Mouse (Mus musculus) left cerebral cortex, postnatal 14 days (tissue): ENCODE results near the gene Tbc1d9. TPM values are rescaled to one million over a fixed set of nuclear protein-coding genes. Genes with fewer than 3 reads are reported as not detected.

Source experiments
- DNase-seq, 2 experiments: peaks; one replicate each; pipeline ENCODE4 v3.0.0; 2021 to 2022; ENCODE audit warnings: low spot score in 2 of 2, mixed read lengths in 1 of 2
- intact Hi-C: fragments of 180-260 bp; cut with DNase I; formaldehyde crosslinking; loops from one replicate; pipeline ENCODE4 v1.15.1; 2025
- total RNA-seq, 2 experiments: library from RNA; stranded (reverse); gene quantifications; 2 replicates each; pipeline ENCODE4 v1.2.3; 2021

The Tbc1d9 gene
- total RNA-seq, 2 experiments from 2014 or later: 102 to 107 TPM

DNA sequence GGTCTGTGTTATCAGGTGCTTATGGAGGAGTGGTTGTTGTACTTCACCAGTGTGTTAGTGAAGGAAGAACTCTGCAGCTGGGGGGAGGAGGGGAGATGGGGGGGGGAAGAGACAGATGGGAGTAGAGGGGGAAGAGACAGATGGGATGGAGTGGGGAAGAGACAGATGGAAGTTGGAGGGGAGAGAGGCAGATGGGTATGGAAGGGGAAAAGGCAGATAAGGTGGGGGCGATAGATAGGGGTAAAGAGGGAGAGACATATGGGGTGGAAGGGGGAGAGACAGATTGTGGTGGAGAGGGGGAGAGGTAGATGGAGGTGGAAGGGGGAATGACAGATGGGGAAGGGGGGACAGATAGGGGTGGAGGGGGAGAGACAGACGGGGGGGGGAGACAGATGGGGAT is 11.6 kb downstream of the Tbc1d9 start:
- no peak for DNase-seq
- intact Hi-C loops: no loop called here

- intact Hi-C loops: no loop called here
- DNase-seq: no peak
These were observed 12.4 kb downstream of the Tbc1d9 start for GRCm38 (mm10) chr8:83177317-83178195.

GRCm38 (mm10) chr8:83178228-83178742 is 13.1 kb downstream of the Tbc1d9 start:
- DNase-seq: no peak
- intact Hi-C loops: no loop called here

DNA sequence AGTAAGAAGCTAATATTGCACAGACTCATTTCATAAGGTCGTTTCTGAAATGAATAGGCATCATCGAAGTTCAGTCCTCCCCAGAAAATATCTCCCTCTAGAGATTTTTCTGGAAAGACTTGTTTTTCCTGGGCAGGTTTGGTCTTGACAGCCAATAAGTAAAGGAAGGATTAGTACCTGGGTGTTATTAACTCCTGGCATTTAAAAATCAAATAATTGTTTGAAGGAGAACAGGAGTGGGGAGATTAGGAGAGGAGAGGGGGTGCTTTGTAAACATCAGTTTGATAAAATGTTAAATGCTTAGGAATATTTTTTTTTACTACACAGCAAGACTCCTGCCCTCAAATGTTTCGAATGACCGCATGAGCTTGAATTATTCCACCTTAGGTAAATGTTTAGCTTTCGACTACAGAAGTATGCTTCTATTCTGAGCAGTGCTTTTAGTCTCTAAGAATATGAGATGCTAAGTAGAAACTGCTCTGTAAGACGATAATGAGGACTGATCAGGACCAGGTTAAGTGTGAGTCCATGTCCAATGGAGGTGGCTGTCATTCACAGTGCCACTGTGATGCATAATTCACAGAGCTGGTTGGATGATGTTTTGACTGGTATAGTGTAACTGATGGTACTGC is 16.8 kb downstream of the Tbc1d9 start:
- intact Hi-C loops: no loop called here
- no peak for DNase-seq

DNA sequence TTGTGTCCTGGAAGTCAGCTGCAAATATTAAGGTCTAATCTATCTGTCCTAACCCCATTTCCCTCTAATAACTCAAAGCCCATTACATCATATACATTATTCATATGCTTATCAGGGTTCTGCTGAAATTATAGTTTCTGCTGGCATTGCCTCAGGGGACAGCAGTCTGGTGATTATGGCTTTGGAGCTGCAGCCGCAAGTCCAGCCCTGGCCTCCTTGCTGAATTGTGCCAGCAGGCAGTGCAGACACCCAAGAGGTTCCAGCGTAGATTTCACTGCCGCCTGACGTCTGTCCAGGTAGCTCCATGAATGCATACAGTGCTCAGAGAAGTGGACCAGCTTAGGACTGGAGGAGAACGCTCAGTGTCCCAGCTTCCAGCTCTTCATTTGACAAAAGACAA is 17.6 kb downstream of the Tbc1d9 start:
- intact Hi-C loops: no loop called here
- DNase-seq: no peak

DNA sequence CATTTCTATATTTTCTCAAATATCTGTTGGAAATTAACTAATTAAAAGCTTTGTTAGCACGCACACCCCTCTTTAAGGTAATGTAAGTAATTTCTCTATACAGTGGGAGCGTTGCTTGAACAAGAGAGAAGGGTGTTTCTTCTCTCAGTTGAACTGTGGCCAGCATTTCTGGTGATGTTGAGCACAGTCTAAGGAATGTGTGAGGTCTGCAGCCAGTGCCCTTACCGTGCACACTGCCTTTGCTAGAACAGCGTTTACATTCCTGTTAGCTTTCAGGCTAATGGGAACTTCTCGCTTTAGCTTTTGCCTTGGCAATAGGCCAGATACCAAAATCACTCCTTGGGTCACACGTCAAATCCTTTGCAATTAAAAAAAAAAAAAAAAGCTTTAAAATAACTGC is 21.2 kb downstream of the Tbc1d9 start:
- intact Hi-C loops: no loop called here
- no peak for DNase-seq

- no peak for DNase-seq
- intact Hi-C loops: no loop called here
These were observed 22.3 kb downstream of the Tbc1d9 start for GRCm38 (mm10) chr8:83187363-83187962.

- DNase-seq: no peak
- intact Hi-C loops: no loop called here
These were observed 24.5 kb downstream of the Tbc1d9 start for GRCm38 (mm10) chr8:83189538-83190095.

DNA sequence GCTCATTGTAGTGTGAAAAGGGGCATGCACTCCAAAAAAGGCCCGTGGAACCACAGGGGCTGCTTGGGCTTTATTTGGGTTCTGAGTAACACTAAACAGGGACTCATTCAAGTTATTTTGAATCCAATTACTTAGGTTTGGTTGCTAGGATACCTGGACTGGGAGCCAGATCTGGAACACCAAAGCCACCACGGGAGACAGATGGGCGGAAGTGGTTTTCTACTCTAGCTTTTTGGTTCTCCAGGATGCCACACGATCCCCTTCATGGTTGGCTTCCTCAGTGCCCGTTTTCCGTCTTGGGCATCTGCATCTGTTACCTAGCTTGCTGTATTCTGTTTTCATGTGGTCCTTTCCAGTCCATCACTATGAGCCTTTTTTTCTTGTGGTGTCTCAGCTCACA is 30.9 kb downstream of the Tbc1d9 start:
- intact Hi-C loops: no loop called here

DNA sequence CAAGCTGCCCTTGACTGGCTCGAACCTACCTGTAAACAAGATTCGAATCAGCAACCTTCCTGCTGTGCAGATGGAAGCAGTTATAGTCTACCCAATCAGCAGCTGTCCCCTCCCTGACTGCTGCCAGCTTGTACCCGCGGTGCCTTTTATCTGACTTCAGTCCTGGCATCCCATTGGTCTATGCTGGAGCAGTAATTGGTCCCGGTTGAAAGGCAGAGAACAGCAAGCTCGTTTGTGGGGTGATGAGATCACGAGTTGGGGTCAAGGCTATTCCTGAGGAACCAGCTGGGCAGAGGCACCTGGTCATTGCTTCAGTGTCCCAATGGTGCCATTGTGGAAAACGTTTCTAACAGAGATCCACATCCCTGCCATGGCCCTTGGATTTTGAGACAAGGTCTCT is 34.6 kb downstream of the Tbc1d9 start:
- intact Hi-C loops: no loop called here
- no peak for DNase-seq

More for the DNA sequence above, 30.9 kb downstream of the Tbc1d9 start:
- DNase-seq: peak; percentile 52 to 67

- intact Hi-C loops: no loop called here
- DNase-seq: peak; percentile 39 to 70
These were observed 35.3 kb downstream of the Tbc1d9 start for GRCm38 (mm10) chr8:83200191-83201177.

- no peak for DNase-seq
- intact Hi-C loops: no loop called here
These were observed 37.8 kb downstream of the Tbc1d9 start for GRCm38 (mm10) chr8:83202946-83203345.

DNA sequence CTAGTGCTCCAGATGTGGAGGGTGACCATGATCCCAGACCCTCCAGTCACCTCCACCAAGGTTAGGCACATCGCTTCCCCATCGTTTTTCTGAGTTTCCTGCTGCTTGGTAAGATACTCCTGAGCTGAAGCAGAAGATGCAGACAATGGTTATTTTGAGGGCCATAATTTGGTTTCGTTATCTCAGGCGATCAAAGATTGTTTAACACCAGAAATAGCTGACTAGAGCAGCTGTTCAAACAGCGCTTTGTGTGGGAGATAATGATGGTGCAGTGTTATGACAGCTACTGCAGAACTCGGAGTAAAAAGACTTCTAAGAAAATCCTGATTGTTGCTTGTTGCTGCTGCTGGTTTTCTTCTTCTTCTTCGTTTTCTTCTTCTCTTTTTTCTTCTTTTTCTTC is 40.8 kb downstream of the Tbc1d9 start:
- intact Hi-C loops: no loop called here
- peak; percentile 37 to 62 for DNase-seq

DNA sequence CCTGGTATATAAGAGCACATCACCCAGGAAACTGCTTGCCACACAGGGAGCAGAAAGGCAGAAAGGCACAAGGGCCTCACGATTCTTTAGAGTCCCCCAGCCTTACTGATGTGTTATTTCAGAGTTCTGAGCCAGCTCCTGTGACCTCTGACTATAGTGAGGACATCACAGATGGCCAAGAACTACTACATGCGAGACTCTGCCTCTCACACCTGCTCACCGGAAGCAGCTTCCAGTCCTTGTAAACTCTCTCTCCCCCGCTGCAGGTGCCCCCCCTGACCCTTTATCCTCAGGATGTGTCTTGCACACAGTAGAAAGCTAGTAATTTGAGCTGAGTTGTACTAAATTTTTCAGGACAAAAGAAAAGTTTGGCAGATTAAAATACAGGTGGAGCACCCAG is 44.4 kb downstream of the Tbc1d9 start:
- intact Hi-C loops: no loop called here
- no peak for DNase-seq

- intact Hi-C loops: no loop called here
- no peak for DNase-seq
These were observed 45.5 kb downstream of the Tbc1d9 start for GRCm38 (mm10) chr8:83210676-83211075.

DNA sequence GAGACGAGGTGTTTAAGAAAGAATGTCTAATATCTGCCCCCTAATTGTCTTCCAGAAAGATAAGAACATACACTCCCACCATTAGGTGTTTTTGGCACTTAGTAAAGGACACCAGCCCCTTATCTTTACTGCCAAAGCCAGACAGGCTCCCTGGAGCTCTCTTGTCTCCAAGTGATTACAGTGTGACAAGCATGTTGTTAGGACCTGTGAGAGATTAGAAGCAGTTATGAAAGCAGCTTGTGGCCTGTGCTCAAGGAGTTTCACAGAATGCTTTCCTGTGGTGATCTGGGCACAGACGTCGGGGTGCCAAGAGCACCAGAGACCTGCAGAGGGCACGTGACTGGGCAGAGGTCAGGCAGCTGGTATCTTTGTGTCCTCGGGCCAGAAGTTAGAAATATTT is 49.9 kb downstream of the Tbc1d9 start:
- intact Hi-C loops: no loop called here
- DNase-seq: no peak

- intact Hi-C loops: no loop called here
- DNase-seq: no peak
These were observed 51.4 kb downstream of the Tbc1d9 start for GRCm38 (mm10) chr8:83216520-83216919.

DNA sequence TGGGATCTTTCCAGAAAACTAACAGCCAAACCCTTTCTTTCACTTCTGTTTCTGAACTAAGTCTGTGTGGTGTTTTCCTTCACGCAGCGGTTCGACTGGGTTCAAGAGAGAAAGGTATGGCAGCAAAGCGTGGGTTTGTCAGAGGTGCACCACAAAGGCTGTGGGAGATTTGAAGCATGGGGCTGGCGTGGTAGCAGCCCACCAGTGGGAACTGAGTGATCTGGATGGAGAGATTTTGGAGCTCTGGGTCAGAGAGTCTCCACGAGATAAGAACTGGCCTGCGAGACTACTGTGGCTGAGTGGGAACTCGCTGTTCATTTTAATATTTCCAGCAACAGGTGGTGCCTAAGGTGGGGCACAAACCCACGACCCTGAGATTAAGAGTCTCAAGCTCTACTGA is 52.0 kb downstream of the Tbc1d9 start:
- no peak for DNase-seq

DNA sequence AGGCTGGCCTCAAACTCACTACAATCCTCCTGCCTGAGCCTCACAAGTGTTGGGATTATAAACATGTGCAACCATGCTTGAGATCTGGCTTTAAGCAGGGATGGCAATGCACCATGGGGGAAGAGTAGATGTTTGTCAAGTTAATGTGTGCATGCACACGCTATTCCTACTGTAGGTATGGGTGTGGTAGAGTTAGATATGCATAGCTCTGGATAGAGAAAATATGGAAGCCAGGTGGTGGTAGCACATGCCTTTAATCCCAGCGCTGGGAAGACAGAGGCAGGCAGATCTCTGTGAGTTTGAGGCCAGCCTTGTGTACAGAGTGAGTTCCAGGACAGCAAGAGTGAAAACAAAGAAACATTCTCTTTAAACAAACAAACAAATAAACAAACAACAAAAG is 52.7 kb downstream of the Tbc1d9 start:
- DNase-seq: no peak
- intact Hi-C loops: no loop called here

More for the DNA sequence above, 52.0 kb downstream of the Tbc1d9 start:
- intact Hi-C loops: no loop called here
